12 mouse cellular contexts compared by ENCODE assay signal in genomic region chr5:137504041-137504440, GRCm38 (mm10). TPM values are rescaled to one million over a fixed set of nuclear protein-coding genes. Genes with fewer than 3 reads are reported as not detected.
DNase-seq lines count a peak whose midpoint lies in the region; ATAC-seq lines count a peak whose summit lies in the region.
"Had no signal": no experiment of that assay in that cellular context is flagged by ENCODE, and none has a peak within 500 bp of the region (broad histone marks: within the 10 kb centered on the region; RNA-seq: fewer than 3 reads in every experiment).

No protein-coding gene starts in this region.

- no peaks in the 10 kb centered on the region for H3K36me3 ChIP-seq in forebrain, embryonic 11.5 days (ENCODE audit: control insufficient read depth, insufficient read depth, low read length)
- H3K36me3 ChIP-seq in forebrain, embryonic 13.5 days (ENCODE audit: poor library complexity, severe bottlenecking) = peaks cover 5% of the 10 kb centered on the region
- peaks cover 10% of the 10 kb centered on the region for H3K36me3 ChIP-seq in hindbrain, embryonic 13.5 days
- H3K36me3 ChIP-seq: lung, embryonic 15.5 days had no signal

- no peaks in the 10 kb centered on the region for H3K27me3 ChIP-seq in forebrain, embryonic 11.5 days (ENCODE audit: control insufficient read depth, insufficient read depth, low read length)
- no peaks in the 10 kb centered on the region for H3K27me3 ChIP-seq in forebrain, embryonic 13.5 days
- H3K27me3 ChIP-seq in hindbrain, embryonic 13.5 days = no peaks in the 10 kb centered on the region
- H3K27me3 ChIP-seq: lung, embryonic 15.5 days; Patski had no signal

- DNase-seq in forebrain, embryonic 11.5 days (ENCODE audit: low spot score) = peak; percentile 59
- peak; percentile 27 for DNase-seq in retina, postnatal 1 day
- no peak for DNase-seq in retina, embryonic 14.5 days (ENCODE audit: low spot score)
- DNase-seq in liver = peak; percentile 46
- peak; percentile 40 for DNase-seq in thymus, postnatal 25 days
- DNase-seq in layer of hippocampus, adult 11-12 months (ENCODE audit: low spot score) = no peak

- peaks cover 6% of the 10 kb centered on the region; the same call in 1 of the 2 replicates for H3K4me1 ChIP-seq in forebrain, embryonic 11.5 days (replicated peaks; ENCODE audit: control insufficient read depth, insufficient read depth, low read length)
- H3K4me1 ChIP-seq in forebrain, embryonic 13.5 days = peaks cover 22% of the 10 kb centered on the region
- peaks cover 19% of the 10 kb centered on the region for H3K4me1 ChIP-seq in hindbrain, embryonic 13.5 days (replicated peaks)

- H3K9me3 ChIP-seq in forebrain, embryonic 11.5 days (ENCODE audit: control insufficient read depth, low read length) = no peaks in the 10 kb centered on the region
- no peaks in the 10 kb centered on the region for H3K9me3 ChIP-seq in forebrain, embryonic 13.5 days (replicated peaks)
- H3K9me3 ChIP-seq in hindbrain, embryonic 13.5 days = no peaks in the 10 kb centered on the region
- H3K9me3 ChIP-seq: lung, embryonic 15.5 days had no signal

- H3K4me3 ChIP-seq in forebrain, embryonic 11.5 days (ENCODE audit: low read depth, low read length) = no peak overlapping the region
- H3K4me3 ChIP-seq in forebrain, embryonic 13.5 days = no peak overlapping the region
- no peak overlapping the region for H3K4me3 ChIP-seq in hindbrain, embryonic 13.5 days

- ATAC-seq in forebrain, embryonic 11.5 days (replicated peaks; ENCODE audit: low FRiP score) = no peak
- ATAC-seq in forebrain, embryonic 13.5 days = no peak
- no peak for ATAC-seq in hindbrain, embryonic 13.5 days (ENCODE audit: low FRiP score)
- ATAC-seq: hindbrain, embryonic 16.5 days; Patski had no signal

- H3K4me2 ChIP-seq in forebrain, embryonic 11.5 days (ENCODE audit: low read depth, low read length, severe bottlenecking) = no peak overlapping the region
- H3K4me2 ChIP-seq in forebrain, embryonic 13.5 days = no peak overlapping the region
- no peak overlapping the region for H3K4me2 ChIP-seq in hindbrain, embryonic 13.5 days

- H3K27ac ChIP-seq in forebrain, embryonic 11.5 days (ENCODE audit: low read depth, low read length) = no peak overlapping the region
- no peak overlapping the region for H3K27ac ChIP-seq in forebrain, embryonic 13.5 days
- H3K27ac ChIP-seq in hindbrain, embryonic 13.5 days = no peak overlapping the region

- WGBS in forebrain, embryonic 11.5 days = 84% methylated on average over 6 of the region's 6 CpGs
- WGBS in forebrain, embryonic 13.5 days = 81% methylated on average over 6 of the region's 6 CpGs
- 88% methylated on average over 6 of the region's 6 CpGs for WGBS in hindbrain, embryonic 13.5 days

- H3K9ac ChIP-seq in forebrain, embryonic 11.5 days (ENCODE audit: low read length) = no peak overlapping the region
- no peak overlapping the region; the same call in 1 of the 2 replicates for H3K9ac ChIP-seq in forebrain, embryonic 13.5 days
- no peak overlapping the region for H3K9ac ChIP-seq in hindbrain, embryonic 13.5 days

RNA-seq across cellular contexts. Expression of gene Pop7, which starts 1.7 kb away (rescaled TPM):
- polyA plus RNA-seq in forebrain, embryonic 11.5 days (2014; fragmentation: Nextera tagmentation; extraction: Ambion mirVana) = 55.9 and 62.4 TPM in 2 replicates
- 75.6 and 82.9 TPM in 2 replicates for polyA plus RNA-seq in forebrain, embryonic 13.5 days (2015; fragmentation: Nextera tagmentation; extraction: Ambion mirVana)
- polyA plus RNA-seq in hindbrain, embryonic 13.5 days (2015; fragmentation: Nextera tagmentation; extraction: Ambion mirVana) = 82.2 and 85.1 TPM in 2 replicates

RNA-seq across cellular contexts. Expression of gene Gigyf1, which starts 14.3 kb away (rescaled TPM):
- polyA plus RNA-seq in forebrain, embryonic 11.5 days (2014; fragmentation: Nextera tagmentation; extraction: Ambion mirVana) = 14.0 and 14.9 TPM in 2 replicates
- 16.1 and 17.5 TPM in 2 replicates for polyA plus RNA-seq in forebrain, embryonic 13.5 days (2015; fragmentation: Nextera tagmentation; extraction: Ambion mirVana)
- 17.9 and 19.5 TPM in 2 replicates for polyA plus RNA-seq in hindbrain, embryonic 13.5 days (2015; fragmentation: Nextera tagmentation; extraction: Ambion mirVana)

RNA-seq across cellular contexts. Expression of gene Zan, which starts 27.2 kb away (rescaled TPM):
- 0.11 and 0.15 TPM in 2 replicates for polyA plus RNA-seq in forebrain, embryonic 11.5 days (2014; fragmentation: Nextera tagmentation; extraction: Ambion mirVana)
- 0.08 and 0.12 TPM in 2 replicates for polyA plus RNA-seq in forebrain, embryonic 13.5 days (2015; fragmentation: Nextera tagmentation; extraction: Ambion mirVana)
- 0.06 and 0.08 TPM in 2 replicates for polyA plus RNA-seq in hindbrain, embryonic 13.5 days (2015; fragmentation: Nextera tagmentation; extraction: Ambion mirVana)

RNA-seq across cellular contexts. Expression of gene Epo, which starts 29.0 kb away (rescaled TPM):
- 0.40 and 0.84 TPM in 2 replicates for polyA plus RNA-seq in forebrain, embryonic 11.5 days (2014; fragmentation: Nextera tagmentation; extraction: Ambion mirVana)
- polyA plus RNA-seq in forebrain, embryonic 13.5 days (2015; fragmentation: Nextera tagmentation; extraction: Ambion mirVana) = 0.35 TPM in 1 of 2 replicates, not detected in the other
- polyA plus RNA-seq in hindbrain, embryonic 13.5 days (2015; fragmentation: Nextera tagmentation; extraction: Ambion mirVana) = not detected in 2 replicates
- polyA plus RNA-seq: embryonic facial prominence, embryonic 14.5 days; hindbrain, embryonic 16.5 days; Patski had no signal

RNA-seq across cellular contexts. Expression of gene Gnb2, which starts 29.3 kb away (rescaled TPM):
- 410 and 508 TPM in 2 replicates for polyA plus RNA-seq in forebrain, embryonic 11.5 days (2014; fragmentation: Nextera tagmentation; extraction: Ambion mirVana)
- 483 and 508 TPM in 2 replicates for polyA plus RNA-seq in forebrain, embryonic 13.5 days (2015; fragmentation: Nextera tagmentation; extraction: Ambion mirVana)
- polyA plus RNA-seq in hindbrain, embryonic 13.5 days (2015; fragmentation: Nextera tagmentation; extraction: Ambion mirVana) = 529 and 536 TPM in 2 replicates

Comparison
In these comparisons a context has a peak if more than half of its experiments do, and no peak if none do; other contexts are left out.
1. DNase-seq: peak in forebrain, embryonic 11.5 days (single experiment), retina, postnatal 1 day (single experiment), liver (single experiment) and thymus, postnatal 25 days (single experiment); none in retina, embryonic 14.5 days (single experiment) and layer of hippocampus, adult 11-12 months (single experiment).